Mouse (Mus musculus) liver, postnatal 0 days (tissue): ENCODE measurements at regions not wholly inside any gene's neighbourhood (a gene's known extent, or its start where the extent isn't known, plus 50 kb on each side); places are given as distances from the start of the nearest gene placed in this dataset.

Experiments used
- ATAC-seq: fragments of 200-750 bp; cut with Nextera tagmentation; 2 replicates; pipeline ENCODE4 v1.8.0; 2017; ENCODE audit warnings: mild to moderate bottlenecking, moderate library complexity
- DNase-seq: peaks from one replicate; pipeline ENCODE4 v3.0.0-alpha.2; 2016
- H3K27ac ChIP-seq: fragments of 300-500 bp; sonication (generic); 2 replicates; pipeline ENCODE4 v1.5.1; 2014; ENCODE audit warnings: antibody characterized with exemption, moderate library complexity, mild to moderate bottlenecking, low read depth
- H3K27me3 ChIP-seq: fragments of 300-500 bp; sonication (generic); 2 replicates; pipeline ENCODE4 v1.6.1; 2014; ENCODE audit warnings: low read length, control low read depth, mixed read lengths; ENCODE audit not compliant: insufficient read depth
- H3K36me3 ChIP-seq: fragments of 300-500 bp; sonication (generic); replicated peaks from 2 replicates; pipeline ENCODE4 v1.6.1; 2014; ENCODE audit warnings: mild to moderate bottlenecking, control low read depth, low read length, moderate library complexity, mixed read lengths; ENCODE audit not compliant: insufficient read depth
- H3K4me1 ChIP-seq: fragments of 300-500 bp; sonication (generic); 2 replicates; pipeline ENCODE4 v1.6.1; 2014; ENCODE audit warnings: antibody characterized with exemption, mild to moderate bottlenecking, control low read depth; ENCODE audit not compliant: insufficient read depth
- H3K4me2 ChIP-seq: fragments of 300-500 bp; sonication (generic); 2 replicates; pipeline ENCODE4 v1.6.1; 2014; ENCODE audit warnings: low read depth, mild to moderate bottlenecking, low read length, moderate library complexity, mixed read lengths
- H3K4me3 ChIP-seq: fragments of 300-500 bp; sonication (generic); 2 replicates; pipeline ENCODE4 v1.5.1; 2014; ENCODE audit warnings: low read depth, low read length
- H3K9ac ChIP-seq: fragments of 300-500 bp; sonication (generic); replicated peaks from 2 replicates; pipeline ENCODE4 v1.6.1; 2014; ENCODE audit warnings: mild to moderate bottlenecking, moderate library complexity
- H3K9me3 ChIP-seq: fragments of 300-500 bp; sonication (generic); 2 replicates; pipeline ENCODE4 v1.6.1; 2016; ENCODE audit warnings: mild to moderate bottlenecking, control low read depth, low read length, mixed read lengths
- CTCF ChIP-seq: sonication (generic); IDR thresholded peaks from 2 replicates; pipeline ENCODE4 v1.5.1; 2016; ENCODE audit warnings: antibody characterized with exemption, low read depth
- EP300 ChIP-seq: IDR thresholded peaks from 2 replicates; pipeline ENCODE4 v1.6.1; 2016; ENCODE audit warnings: antibody characterized with exemption, low read depth, mild to moderate bottlenecking
- WGBS: fragments of 180-500 bp; shearing (Covaris S2); extraction: QIAGEN DNeasy Blood & Tissue Kit; methylation state at CpG from one replicate; pipeline ENCODE4 v1.1.7; 2014; ENCODE audit not compliant: insufficient replicate concordance; 5-methylcytosine and 5-hydroxymethylcytosine counted together

- Histone ChIP-seq H3K36me3 (no peaks in the 10 kb centered on the region), H3K27me3 (no peaks in the 10 kb centered on the region), H3K4me1 (no peaks in the 10 kb centered on the region), H3K27ac (no peak overlapping the region), H3K9me3 (no peaks in the 10 kb centered on the region), H3K4me3 (no peak overlapping the region), H3K4me2 (no peak overlapping the region), H3K9ac (no peak overlapping the region)
- WGBS, result 53% methylated on average over 6 of the region's 6 CpGs
- peak; percentile 29 for DNase-seq
- TF ChIP-seq EP300 (no peak), CTCF (peak; percentile 70)
- peak; percentile 41; the same call in 1 of the 2 replicates for ATAC-seq
Observed at GRCm38 (mm10) chr8:34484551-34485335, 373.2 kb upstream of the Gm10131 start.

DNA sequence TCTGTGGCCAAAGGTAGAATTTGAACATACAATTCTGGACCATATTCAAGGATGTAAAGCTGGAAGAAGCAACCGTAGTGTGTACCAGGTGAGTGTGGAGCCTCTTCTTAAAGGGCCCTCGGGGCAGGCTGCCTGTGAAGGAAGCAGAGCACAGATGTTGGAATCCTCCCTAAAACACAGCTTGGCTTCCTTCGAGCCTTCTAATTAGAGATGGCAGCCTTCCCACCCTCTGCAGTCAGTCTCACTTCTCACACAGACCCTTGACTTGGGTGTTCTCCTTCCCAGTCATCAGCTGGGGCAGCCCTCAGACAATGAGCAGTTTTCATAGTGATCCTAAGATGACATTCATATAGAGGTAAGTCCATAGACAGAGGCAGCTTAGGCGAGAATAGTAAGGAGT lies 371.7 kb upstream of the Gm10131 start:
- WGBS, result 62% methylated on average over 4 of the region's 4 CpGs

DNA sequence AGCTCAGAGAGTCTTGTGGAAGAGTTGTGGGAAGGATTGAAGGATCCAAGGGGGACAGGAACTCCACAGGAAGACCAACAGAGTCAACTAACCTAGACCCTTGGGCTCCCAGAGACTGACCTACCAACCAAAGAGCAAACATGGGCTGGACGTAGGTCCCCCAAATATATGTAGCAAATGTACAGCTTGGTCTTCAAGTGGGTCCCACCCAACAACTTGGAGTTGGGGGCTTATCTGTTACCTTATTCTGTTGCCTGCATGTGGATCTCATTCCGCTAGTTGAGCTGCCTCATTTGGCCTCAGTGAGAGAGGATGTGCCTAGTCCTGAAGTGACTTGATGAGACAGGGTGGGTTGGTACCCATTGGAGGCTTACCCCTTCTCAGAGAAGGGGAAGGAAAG lies 371.1 kb upstream of the Gm10131 start:
- DNase-seq (no peak), ATAC-seq (no peak)
- Histone ChIP-seq H3K9me3 (no peaks in the 10 kb centered on the region), H3K27ac (no peak overlapping the region), H3K4me3 (no peak overlapping the region), H3K27me3 (no peaks in the 10 kb centered on the region), H3K36me3 (no peaks in the 10 kb centered on the region), H3K9ac (no peak overlapping the region), H3K4me1 (no peaks in the 10 kb centered on the region), H3K4me2 (no peak overlapping the region)
- 87% methylated on average over 2 of the region's 2 CpGs for WGBS
- TF ChIP-seq EP300, result no peak
- TF ChIP-seq CTCF, result no peak

More for the DNA sequence above, 371.7 kb upstream of the Gm10131 start:
- no peak overlapping the region for H3K4me2 ChIP-seq
- H3K36me3 ChIP-seq, result no peaks in the 10 kb centered on the region
- DNase-seq (no peak), ATAC-seq (no peak)
- H3K9me3 ChIP-seq, result no peaks in the 10 kb centered on the region
- no peaks in the 10 kb centered on the region for H3K4me1 ChIP-seq
- no peak overlapping the region for H3K27ac ChIP-seq
- TF ChIP-seq EP300 (no peak), CTCF (no peak)
- no peak overlapping the region for H3K4me3 ChIP-seq
- no peaks in the 10 kb centered on the region for H3K27me3 ChIP-seq
- no peak overlapping the region for H3K9ac ChIP-seq

DNA sequence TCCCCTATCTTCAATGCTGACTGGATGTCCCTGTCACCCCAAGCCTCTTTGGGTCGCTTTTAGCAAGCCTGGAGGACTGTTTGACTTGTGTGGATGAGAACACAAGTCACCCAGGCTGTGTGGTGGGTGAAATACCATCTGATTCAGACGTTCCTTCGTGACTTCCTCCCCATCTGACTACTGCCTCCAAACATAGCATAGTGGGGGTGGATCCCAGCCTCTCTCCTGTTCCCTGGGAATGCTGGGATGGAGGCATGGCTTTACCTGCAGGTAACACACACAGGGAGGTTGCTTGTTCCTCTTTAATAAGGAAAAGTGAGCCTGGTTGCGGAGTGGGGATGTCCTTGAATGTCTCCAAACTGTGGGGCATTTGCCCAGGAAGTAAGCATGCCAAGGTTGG lies 369.0 kb upstream of the Gm10131 start:
- Histone ChIP-seq H3K4me3 (no peak overlapping the region), H3K9me3 (no peaks in the 10 kb centered on the region), H3K27ac (no peak overlapping the region), H3K9ac (no peak overlapping the region), H3K4me1 (no peaks in the 10 kb centered on the region), H3K27me3 (no peaks in the 10 kb centered on the region), H3K4me2 (no peak overlapping the region), H3K36me3 (no peaks in the 10 kb centered on the region)
- 65% methylated on average over 4 of the region's 4 CpGs for WGBS
- TF ChIP-seq EP300 (no peak), CTCF (no peak)
- ATAC-seq (no peak), DNase-seq (no peak)

GRCm38 (mm10) chr8:34478891-34479290 lies 367.4 kb upstream of the Gm10131 start:
- Histone ChIP-seq H3K27me3 (no peaks in the 10 kb centered on the region), H3K27ac (peak overlapping the region; percentile 56; the same call in 1 of the 2 replicates), H3K4me2 (no peak overlapping the region), H3K9ac (no peak overlapping the region), H3K4me3 (no peak overlapping the region), H3K4me1 (no peaks in the 10 kb centered on the region), H3K9me3 (no peaks in the 10 kb centered on the region), H3K36me3 (no peaks in the 10 kb centered on the region)
- peak; percentile 78 for ATAC-seq
- 33% methylated on average over 3 of the region's 3 CpGs for WGBS
- no peak for DNase-seq
- TF ChIP-seq EP300, result no peak
- TF ChIP-seq CTCF, result no peak

- Histone ChIP-seq H3K9me3 (no peaks in the 10 kb centered on the region), H3K27me3 (no peaks in the 10 kb centered on the region), H3K4me3 (no peak overlapping the region), H3K27ac (peak overlapping the region; percentile 56; the same call in 1 of the 2 replicates), H3K9ac (no peak overlapping the region), H3K4me2 (no peak overlapping the region), H3K36me3 (no peaks in the 10 kb centered on the region), H3K4me1 (no peaks in the 10 kb centered on the region)
- no peak for TF ChIP-seq CTCF
- no peak; the same call in 1 of the 2 replicates for TF ChIP-seq EP300
- peak; percentile 100 for ATAC-seq
- peak; percentile 37 for DNase-seq
- 66% methylated on average over 1 of the region's 1 CpGs for WGBS
Observed at GRCm38 (mm10) chr8:34478465-34478864, 366.9 kb upstream of the Gm10131 start.
